Mouse (Mus musculus): ENCODE results near the gene Tfip11. TPM values are rescaled to one million over a fixed set of nuclear protein-coding genes. Genes with fewer than 3 reads are reported as not detected.

Tfip11 gene
- polyA plus RNA-seq, 1 experiment from 2014 or later = 19.8 TPM

- no peak for DNase-seq (ENCODE audit: low spot score)
- Histone ChIP-seq H3K4me1 (replicated peaks; ENCODE audit: insufficient read depth, low read length) (no peaks in the 10 kb centered on the region), H3K9ac (ENCODE audit: low read depth, low read length) (no peak overlapping the region), H3K4me2 (ENCODE audit: low read length) (no peak overlapping the region), H3K27ac (no peak overlapping the region), H3K27me3 (ENCODE audit: insufficient read depth, low read length) (no peaks in the 10 kb centered on the region), H3K9me3 (replicated peaks; ENCODE audit: low read length) (no peaks in the 10 kb centered on the region), H3K36me3 (ENCODE audit: insufficient read depth, low read length) (peaks cover 3% of the 10 kb centered on the region; the same call in 1 of the 2 replicates), H3K4me3 (replicated peaks; ENCODE audit: low read depth, low read length) (no peak overlapping the region)
- WGBS = 54% methylated on average over 17 of the region's 17 CpGs
- no peak for ATAC-seq (replicated peaks; ENCODE audit: low FRiP score, low read depth)
- no peak for TF ChIP-seq CTCF (IDR thresholded peaks at IDR 0.05; ENCODE audit: low read depth)
Observed at GRCm38 (mm10) chr5:112382641-112383330, 56.6 kb downstream of the Tfip11 start.

GRCm38 (mm10) chr5:112384805-112385472, 58.8 kb downstream of the Tfip11 start:
- WGBS = 87% methylated on average over 13 of the region's 13 CpGs
- no peak for TF ChIP-seq CTCF (IDR thresholded peaks at IDR 0.05; ENCODE audit: low read depth)
- H3K27ac ChIP-seq = no peak overlapping the region
- DNase-seq (ENCODE audit: low spot score) = no peak
- no peak overlapping the region for H3K4me3 ChIP-seq (replicated peaks; ENCODE audit: low read depth, low read length)
- no peaks in the 10 kb centered on the region for H3K27me3 ChIP-seq (ENCODE audit: insufficient read depth, low read length)
- no peaks in the 10 kb centered on the region for H3K9me3 ChIP-seq (replicated peaks; ENCODE audit: low read length)
- no peak overlapping the region for H3K4me2 ChIP-seq (ENCODE audit: low read length)
- H3K36me3 ChIP-seq (ENCODE audit: insufficient read depth, low read length) = no peaks in the 10 kb centered on the region
- H3K9ac ChIP-seq (ENCODE audit: low read depth, low read length) = no peak overlapping the region
- no peaks in the 10 kb centered on the region for H3K4me1 ChIP-seq (replicated peaks; ENCODE audit: insufficient read depth, low read length)
- no peak for ATAC-seq (replicated peaks; ENCODE audit: low FRiP score, low read depth)

DNA sequence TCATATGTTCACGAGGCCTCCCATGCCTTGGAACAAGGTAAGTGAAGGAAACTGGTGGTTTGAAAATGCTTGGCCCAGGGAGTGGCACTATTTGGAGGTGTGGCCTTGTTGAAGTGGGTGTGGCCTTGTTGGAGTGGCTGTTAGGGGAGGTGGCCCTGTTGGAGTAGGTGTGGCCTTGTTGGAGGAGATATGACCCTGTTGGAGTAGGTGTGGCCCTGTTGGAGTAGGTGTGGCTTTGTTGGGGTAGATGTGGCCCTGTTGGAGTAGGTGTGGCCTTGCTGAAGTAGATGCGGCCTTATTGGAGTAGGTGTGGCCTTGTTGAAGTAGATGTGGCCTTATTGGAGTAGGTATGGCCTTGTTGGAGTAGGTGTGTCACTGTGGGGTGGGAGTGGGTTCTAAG, 59.8 kb downstream of the Tfip11 start:
- no peaks in the 10 kb centered on the region for H3K9me3 ChIP-seq (replicated peaks; ENCODE audit: low read length)
- TF ChIP-seq CTCF (IDR thresholded peaks at IDR 0.05; ENCODE audit: low read depth) = no peak
- WGBS = 83% methylated on average over 2 of the region's 2 CpGs
- no peaks in the 10 kb centered on the region for H3K27me3 ChIP-seq (ENCODE audit: insufficient read depth, low read length)
- ATAC-seq (replicated peaks; ENCODE audit: low FRiP score, low read depth) (no peak), DNase-seq (ENCODE audit: low spot score) (no peak)
- no peaks in the 10 kb centered on the region for H3K4me1 ChIP-seq (replicated peaks; ENCODE audit: insufficient read depth, low read length)
- no peak overlapping the region for H3K27ac ChIP-seq
- H3K9ac ChIP-seq (ENCODE audit: low read depth, low read length) = no peak overlapping the region
- no peak overlapping the region for H3K4me2 ChIP-seq (ENCODE audit: low read length)
- no peak overlapping the region for H3K4me3 ChIP-seq (replicated peaks; ENCODE audit: low read depth, low read length)
- H3K36me3 ChIP-seq (ENCODE audit: insufficient read depth, low read length) = no peaks in the 10 kb centered on the region

Other genes with a start within 250 kb of the Tfip11 start
- gene Cryba4, start 73.8 kb upstream of the Tfip11 start, polyA plus RNA-seq (2015; fragmentation: Nextera tagmentation; extraction: Ambion mirVana) = 0.58 and 0.64 TPM in 2 replicates
- 3.4 TPM in 2 replicates for gene Crybb1, start 70.5 kb upstream of the Tfip11 start, polyA plus RNA-seq (2015; fragmentation: Nextera tagmentation; extraction: Ambion mirVana)
- gene Tpst2, start 49.7 kb upstream of the Tfip11 start, polyA plus RNA-seq (2015; fragmentation: Nextera tagmentation; extraction: Ambion mirVana) = 63.8 and 65.5 TPM in 2 replicates
- 26.3 and 30.0 TPM in 2 replicates for gene Srrd, start 16.7 kb downstream of the Tfip11 start, polyA plus RNA-seq (2015; fragmentation: Nextera tagmentation; extraction: Ambion mirVana)
- gene Hps4, start 16.7 kb downstream of the Tfip11 start, polyA plus RNA-seq (2015; fragmentation: Nextera tagmentation; extraction: Ambion mirVana) = 25.3 and 28.0 TPM in 2 replicates
- gene Gm6583, start 29.7 kb downstream of the Tfip11 start, polyA plus RNA-seq (2015; fragmentation: Nextera tagmentation; extraction: Ambion mirVana) = 0.08 and 0.10 TPM in 2 replicates
- gene Asphd2, start 68.5 kb downstream of the Tfip11 start, polyA plus RNA-seq (2015; fragmentation: Nextera tagmentation; extraction: Ambion mirVana) = 5.4 and 5.9 TPM in 2 replicates
- gene Gm6588, start 123.1 kb downstream of the Tfip11 start, polyA plus RNA-seq (2015; fragmentation: Nextera tagmentation; extraction: Ambion mirVana) = not detected in 2 replicates